In the genomic region with DNA sequence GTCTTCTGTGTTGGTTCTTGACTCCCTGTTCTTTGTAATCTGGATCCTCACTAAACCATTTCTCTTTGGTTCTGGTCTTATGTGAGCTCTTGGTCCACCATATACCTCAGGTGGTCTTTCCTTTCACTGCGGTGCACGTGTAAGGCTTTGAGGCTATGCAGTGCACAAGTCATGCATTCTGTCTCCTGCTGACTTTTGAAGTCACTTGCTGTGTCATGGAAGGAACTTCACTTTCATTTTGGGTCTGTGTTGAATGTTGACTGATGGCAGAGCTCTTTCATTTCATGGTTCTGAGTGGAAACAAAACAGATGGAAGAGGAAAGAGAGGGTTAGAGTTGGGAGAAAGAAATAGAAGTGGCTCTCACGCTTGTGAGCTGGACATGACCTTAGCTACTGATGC, we compare ENCODE assay signal across 13 mouse cellular contexts. TPM values are rescaled to one million over a fixed set of nuclear protein-coding genes. Genes with fewer than 3 reads are reported as not detected.
DNase-seq lines count a peak whose midpoint lies in the region; ATAC-seq and TF ChIP-seq lines count a peak whose summit lies in the region.
"Had no signal": no experiment of that assay in that cellular context is flagged by ENCODE, and none has a peak within 500 bp of the region (broad histone marks: within the 10 kb centered on the region; RNA-seq: fewer than 3 reads in every experiment).

No protein-coding gene starts in this region.

- H3K4me1 ChIP-seq in kidney, adult 2 months (ENCODE audit: control insufficient read depth, insufficient read depth, low read length), result peaks cover 22% of the 10 kb centered on the region
- H3K4me1 ChIP-seq in intestine, postnatal 0 days (replicated peaks; ENCODE audit: control insufficient read depth, insufficient read depth, low read length), result peaks cover 18% of the 10 kb centered on the region

- no peak for TF ChIP-seq POLR2A in kidney, adult 2 months (IDR thresholded peaks at IDR 0.05; ENCODE audit: low read depth, low read length)

- no peak for DNase-seq in kidney, adult 2 months
- DNase-seq in kidney, adult 18-20 months, result no peak
- DNase-seq in 3T3-L1 (ENCODE audit: low read depth, low spot score), result peak; percentile 22
- peak; percentile 42 for DNase-seq in CD4-positive, CD25-positive, alpha-beta regulatory T cell, adult 2 months (ENCODE audit: low read depth, low spot score)
- DNase-seq in cerebellum, adult 11-12 months, result no peak
- no peak for DNase-seq in spleen, postnatal 4 days (ENCODE audit: low spot score in 2 of 2)
- DNase-seq: cerebellum, postnatal 36 days; thymus, postnatal 25 days had no signal

- H3K9me3 ChIP-seq in intestine, postnatal 0 days (ENCODE audit: control insufficient read depth), result no peaks in the 10 kb centered on the region
- H3K9me3 ChIP-seq: G1E; hindbrain, embryonic 10.5 days; lung, embryonic 15.5 days had no signal

- H3K4me3 ChIP-seq in kidney, adult 2 months (ENCODE audit: insufficient read depth, low read depth, low read length), result no peak overlapping the region
- no peak overlapping the region for H3K4me3 ChIP-seq in intestine, postnatal 0 days (ENCODE audit: low read depth, low read length)
- H3K4me3 ChIP-seq: hindbrain, embryonic 10.5 days; left cerebral cortex, adult 2 months; lung, embryonic 15.5 days had no signal

- WGBS in kidney, adult 2 months, result 58% methylated on average over 3 of the region's 3 CpGs
- 69% methylated on average over 3 of the region's 3 CpGs for WGBS in intestine, postnatal 0 days

- TF ChIP-seq CTCF in kidney, adult 2 months (conservative IDR thresholded peaks at IDR 0.05; ENCODE audit: insufficient read depth, insufficient read length, low read depth, low read length), result no peak
- no peak for TF ChIP-seq CTCF in intestine, postnatal 0 days (IDR thresholded peaks at IDR 0.05; ENCODE audit: low read depth)

- H3K36me3 ChIP-seq in kidney, adult 2 months (ENCODE audit: control insufficient read depth, insufficient read depth, low read length), result no peaks in the 10 kb centered on the region
- no peaks in the 10 kb centered on the region for H3K36me3 ChIP-seq in intestine, postnatal 0 days (ENCODE audit: control insufficient read depth, insufficient read depth)
- H3K36me3 ChIP-seq: lung, embryonic 15.5 days had no signal

- no peaks in the 10 kb centered on the region for H3K27me3 ChIP-seq in kidney, adult 2 months (replicated peaks; ENCODE audit: control insufficient read depth, insufficient read depth, low read length)
- H3K27me3 ChIP-seq in intestine, postnatal 0 days (replicated peaks; ENCODE audit: control insufficient read depth, insufficient read depth, low read length), result no peaks in the 10 kb centered on the region
- H3K27me3 ChIP-seq: lung, embryonic 15.5 days had no signal

- no peak overlapping the region for H3K4me2 ChIP-seq in intestine, postnatal 0 days (replicated peaks; ENCODE audit: low read depth)
- H3K4me2 ChIP-seq: lung, embryonic 15.5 days had no signal

- no peak for ATAC-seq in intestine, postnatal 0 days

- peak overlapping the region; percentile 75 for H3K27ac ChIP-seq in kidney, adult 2 months (ENCODE audit: insufficient read depth, low read depth, low read length)
- peak overlapping the region; percentile 46; the same call in 1 of the 2 replicates for H3K27ac ChIP-seq in intestine, postnatal 0 days (ENCODE audit: low read depth, low read length)
- H3K27ac ChIP-seq: hindbrain, embryonic 10.5 days; left cerebral cortex, adult 2 months; lung, embryonic 15.5 days had no signal

- no peak overlapping the region for H3K9ac ChIP-seq in intestine, postnatal 0 days (ENCODE audit: low read depth, low read length)
- H3K9ac ChIP-seq: lung, embryonic 15.5 days had no signal

RNA-seq across cellular contexts. Expression of a gene that starts 13.4 kb away (rescaled TPM):
- 22.3 and 26.7 TPM in 2 replicates for polyA plus RNA-seq in kidney, adult 2 months (2012; rRNA removed)
- 5.6 and 9.2 TPM in 2 replicates for polyA plus RNA-seq in intestine, postnatal 0 days (2015; fragmentation: Nextera tagmentation; extraction: Ambion mirVana)

Comparison
In these comparisons a context has a peak if more than half of its experiments do, and no peak if none do; other contexts are left out.
1. DNase-seq: peak in 3T3-L1 (single experiment) and CD4-positive, CD25-positive, alpha-beta regulatory T cell, adult 2 months (single experiment); none in kidney, adult 2 months (single experiment), kidney, adult 18-20 months (single experiment), cerebellum, adult 11-12 months (single experiment) and spleen, postnatal 4 days (0 of 2).